Mouse (Mus musculus) stomach, embryonic 14.5 days (tissue): ENCODE results near the gene Usp35. TPM values are rescaled to one million over a fixed set of nuclear protein-coding genes. Genes with fewer than 3 reads are reported as not detected.

Experiments
- ATAC-seq: fragments of 200-750 bp; cut with Nextera tagmentation; 2 replicates; pipeline ENCODE4 v1.8.0; 2017; ENCODE audit warnings: low read depth, moderate TSS enrichment; ENCODE audit not compliant: insufficient number of reproducible peaks, insufficient read depth, low FRiP score
- H3K27ac ChIP-seq: fragments of 300-500 bp; sonication (generic); 2 replicates; pipeline ENCODE4 v1.5.1; 2014; ENCODE audit warnings: mild to moderate bottlenecking, low read length, moderate library complexity, mixed read lengths
- H3K27me3 ChIP-seq: fragments of 300-500 bp; sonication (generic); 2 replicates; pipeline ENCODE4 v1.6.1; 2014; ENCODE audit warnings: low read length, control low read depth, mixed read lengths; ENCODE audit not compliant: control insufficient read depth, insufficient read depth
- H3K36me3 ChIP-seq: fragments of 300-500 bp; sonication (generic); 2 replicates; pipeline ENCODE4 v1.6.1; 2014; ENCODE audit warnings: mild to moderate bottlenecking, control low read depth, low read length, moderate library complexity, mixed read lengths; ENCODE audit not compliant: control insufficient read depth, insufficient read depth
- H3K4me1 ChIP-seq: fragments of 300-500 bp; sonication (generic); 2 replicates; pipeline ENCODE4 v1.6.1; 2014; ENCODE audit warnings: low read length, control low read depth, mixed read lengths; ENCODE audit not compliant: control insufficient read depth, insufficient read depth
- H3K4me2 ChIP-seq: fragments of 300-500 bp; sonication (generic); replicated peaks from 2 replicates; pipeline ENCODE4 v1.6.1; 2014; ENCODE audit warnings: low read depth, low read length, control low read depth
- H3K4me3 ChIP-seq: fragments of 300-500 bp; sonication (generic); 2 replicates; pipeline ENCODE4 v1.5.1; 2014; ENCODE audit warnings: low read depth, low read length, control low read depth
- H3K9ac ChIP-seq: fragments of 300-500 bp; sonication (generic); replicated peaks from 2 replicates; pipeline ENCODE4 v1.6.1; 2014; ENCODE audit warnings: low read depth, mild to moderate bottlenecking, control low read depth, low read length, moderate library complexity, mixed read lengths
- H3K9me3 ChIP-seq: fragments of 300-500 bp; sonication (generic); 2 replicates; pipeline ENCODE4 v1.6.1; 2016; ENCODE audit warnings: low read depth, low read length, control low read depth; ENCODE audit not compliant: control insufficient read depth
- WGBS: fragments of 180-500 bp; shearing (Covaris S2); extraction: QIAGEN DNeasy Blood & Tissue Kit; methylation state at CpG from one replicate; pipeline ENCODE4 v1.1.7; 2014; 5-methylcytosine and 5-hydroxymethylcytosine counted together
- polyA plus RNA-seq: library from polyadenylated mRNA; unstranded; fragments of >200 nt; fragmentation: Nextera tagmentation; extraction: Ambion mirVana; gene quantifications from 2 replicates; pipeline ENCODE4 v1.2.1, GENCODE M21; 2014

The Usp35 gene
- polyA plus RNA-seq, 1 experiment from 2014 or later, result 3.4 TPM

DNA sequence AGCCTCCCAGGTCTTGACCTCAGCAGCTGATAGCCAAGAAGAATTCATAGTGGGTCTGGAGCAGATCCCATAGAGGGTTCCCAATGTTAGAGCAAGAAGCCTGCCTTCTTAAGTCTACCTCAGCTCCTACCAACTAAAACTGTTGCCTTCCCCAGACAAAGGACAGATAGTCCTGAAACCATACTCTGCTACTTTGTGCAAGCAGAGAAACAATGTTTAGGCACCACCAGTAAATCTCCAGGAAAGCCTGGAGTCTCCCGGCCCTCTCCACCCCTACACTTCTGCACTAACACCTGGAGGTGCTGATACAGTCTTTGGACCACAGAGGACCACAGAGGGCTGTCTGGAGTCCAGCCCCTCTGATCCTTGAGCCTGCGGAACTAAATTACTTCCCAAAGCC lies 12.8 kb upstream of the Usp35 start:
- Histone ChIP-seq H3K4me1 (peaks cover 13% of the 10 kb centered on the region; the same call in 1 of the 2 replicates), H3K9me3 (no peaks in the 10 kb centered on the region), H3K36me3 (no peaks in the 10 kb centered on the region; the same call in 1 of the 2 replicates), H3K4me2 (no peak overlapping the region), H3K27ac (no peak overlapping the region; the same call in 1 of the 2 replicates), H3K4me3 (no peak overlapping the region), H3K27me3 (no peaks in the 10 kb centered on the region), H3K9ac (no peak overlapping the region)
- no peak for ATAC-seq
- WGBS, result 88% methylated on average over 2 of the region's 2 CpGs

DNA sequence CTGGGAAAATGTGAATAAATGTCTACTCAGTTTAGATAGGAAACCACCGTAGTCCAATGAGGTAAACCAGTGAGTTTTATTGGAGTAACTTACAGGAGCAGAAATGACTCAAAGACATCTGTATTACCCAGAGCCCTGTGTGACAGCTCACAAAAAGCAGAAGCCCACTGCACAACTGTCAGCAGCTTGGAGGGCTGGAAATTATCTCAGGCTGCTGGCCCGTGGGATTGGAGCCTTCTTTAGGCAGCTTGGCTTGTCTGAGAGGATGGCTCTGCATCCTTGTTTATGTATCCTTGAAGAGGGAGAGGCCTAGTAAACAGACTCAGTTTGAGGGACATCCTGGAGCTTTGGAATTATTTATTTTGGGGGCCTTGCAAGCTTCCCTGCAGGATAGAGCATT lies 11.1 kb upstream of the Usp35 start:
- Histone ChIP-seq H3K4me2 (no peak overlapping the region), H3K9me3 (no peaks in the 10 kb centered on the region), H3K4me3 (no peak overlapping the region), H3K36me3 (no peaks in the 10 kb centered on the region; the same call in 1 of the 2 replicates), H3K27me3 (no peaks in the 10 kb centered on the region), H3K9ac (no peak overlapping the region), H3K4me1 (peaks cover 13% of the 10 kb centered on the region; the same call in 1 of the 2 replicates), H3K27ac (peak overlapping the region; percentile 73)
- peak; percentile 31; the same call in 1 of the 2 replicates for ATAC-seq
- WGBS, result 28% methylated on average over 2 of the region's 2 CpGs

DNA sequence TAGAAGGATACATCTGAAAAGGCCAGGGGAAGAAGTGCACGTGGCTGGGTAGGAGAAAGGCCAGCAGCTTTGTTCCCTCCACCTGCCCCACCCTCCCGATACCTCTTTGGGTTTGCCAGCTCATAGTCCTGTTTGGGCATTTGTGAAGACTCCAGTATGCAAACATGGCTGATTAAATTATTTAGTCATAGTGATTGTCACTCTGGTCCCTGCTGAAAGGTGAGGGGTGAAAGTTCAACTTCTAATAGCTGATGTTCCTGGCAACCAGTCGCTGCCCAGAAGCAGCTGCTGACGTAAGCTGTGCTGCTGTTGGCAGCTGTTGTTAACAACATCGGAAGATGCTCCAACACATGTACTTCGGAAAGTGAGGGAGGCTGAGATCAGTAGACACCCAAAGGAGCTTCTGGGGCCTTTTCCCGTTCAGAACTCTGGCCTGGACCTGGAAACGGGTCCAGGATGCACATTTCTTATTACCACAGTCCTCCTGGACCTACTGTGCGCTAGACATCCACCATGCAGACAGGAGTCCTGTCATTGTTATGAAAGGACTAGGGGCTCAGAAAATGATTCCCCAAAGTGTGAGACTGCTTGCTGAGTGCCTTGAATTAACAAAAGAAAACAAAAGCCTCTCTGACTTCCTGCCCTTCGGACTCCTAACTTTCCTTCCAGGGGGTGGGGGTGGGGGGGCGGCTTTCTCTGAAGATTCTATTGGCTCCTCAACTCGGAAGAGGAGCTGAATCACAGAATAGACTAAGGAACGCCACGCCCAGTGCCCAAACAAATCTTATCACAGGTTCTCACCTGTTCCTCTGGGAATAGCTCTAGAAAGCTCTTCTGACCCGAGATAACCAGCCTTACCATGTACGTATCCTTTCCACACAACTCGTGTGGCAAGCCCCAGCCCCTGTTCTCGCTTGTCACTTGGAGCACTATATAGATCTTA lies 9.4 kb upstream of the Usp35 start:
- Histone ChIP-seq H3K4me3 (no peak overlapping the region), H3K4me2 (no peak overlapping the region; the same call in 1 of the 2 replicates), H3K36me3 (no peaks in the 10 kb centered on the region), H3K27me3 (no peaks in the 10 kb centered on the region), H3K27ac (peak overlapping the region; percentile 34; the same call in 1 of the 2 replicates), H3K9ac (no peak overlapping the region), H3K9me3 (no peaks in the 10 kb centered on the region), H3K4me1 (peaks cover 13% of the 10 kb centered on the region; the same call in 1 of the 2 replicates)
- ATAC-seq, result peak; percentile 35; the same call in 1 of the 2 replicates
- WGBS, result 57% methylated on average over 18 of the region's 18 CpGs

- Histone ChIP-seq H3K4me3 (no peak overlapping the region), H3K27me3 (no peaks in the 10 kb centered on the region), H3K9ac (no peak overlapping the region), H3K36me3 (no peaks in the 10 kb centered on the region), H3K27ac (0 out of 2 replicates have a peak overlapping the region, but pooled peaks have one; percentile 34), H3K4me1 (peaks cover 8% of the 10 kb centered on the region; the same call in 1 of the 2 replicates), H3K4me2 (no peak overlapping the region), H3K9me3 (no peaks in the 10 kb centered on the region)
- WGBS, result 87% methylated on average over 7 of the region's 7 CpGs
- ATAC-seq, result no peak
Observed at GRCm38 (mm10) chr7:97339623-97340022, 7.8 kb upstream of the Usp35 start.

DNA sequence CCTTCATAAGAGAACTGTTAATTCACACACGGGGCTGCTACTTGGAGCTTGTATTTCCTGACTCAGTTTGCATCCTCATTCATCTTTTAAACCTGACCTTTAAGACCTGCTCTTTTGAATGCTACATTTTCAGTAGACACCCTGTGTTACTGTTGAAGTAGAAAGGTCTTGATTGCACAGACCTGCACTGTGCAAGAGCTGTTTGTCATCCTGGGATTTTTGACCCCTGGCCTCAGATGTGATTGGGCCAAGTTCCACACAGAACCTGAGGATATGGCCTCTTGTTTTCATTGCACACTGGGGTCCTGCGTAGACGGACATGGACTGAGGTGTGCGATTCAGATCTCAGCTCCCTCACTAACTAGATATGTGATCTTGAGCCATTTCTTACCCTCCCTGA lies 6.8 kb upstream of the Usp35 start:
- WGBS, result 71% methylated on average over 4 of the region's 4 CpGs
- Histone ChIP-seq H3K27me3 (no peaks in the 10 kb centered on the region), H3K9ac (no peak overlapping the region), H3K4me1 (peaks cover 4% of the 10 kb centered on the region; the same call in 1 of the 2 replicates), H3K4me2 (no peak overlapping the region), H3K4me3 (no peak overlapping the region), H3K36me3 (no peaks in the 10 kb centered on the region), H3K27ac (no peak overlapping the region; the same call in 1 of the 2 replicates), H3K9me3 (no peaks in the 10 kb centered on the region)
- no peak for ATAC-seq

GRCm38 (mm10) chr7:97336678-97337077 lies 4.9 kb upstream of the Usp35 start:
- no peaks in the 10 kb centered on the region for H3K9me3 ChIP-seq
- H3K9ac ChIP-seq, result no peak overlapping the region
- ATAC-seq, result no peak
- no peak overlapping the region for H3K27ac ChIP-seq
- no peak overlapping the region for H3K4me2 ChIP-seq
- no peak overlapping the region for H3K4me3 ChIP-seq
- 78% methylated on average over 1 of the region's 1 CpGs for WGBS
- H3K27me3 ChIP-seq, result no peaks in the 10 kb centered on the region
- H3K36me3 ChIP-seq, result no peaks in the 10 kb centered on the region
- peaks cover 7% of the 10 kb centered on the region; the same call in 1 of the 2 replicates for H3K4me1 ChIP-seq

DNA sequence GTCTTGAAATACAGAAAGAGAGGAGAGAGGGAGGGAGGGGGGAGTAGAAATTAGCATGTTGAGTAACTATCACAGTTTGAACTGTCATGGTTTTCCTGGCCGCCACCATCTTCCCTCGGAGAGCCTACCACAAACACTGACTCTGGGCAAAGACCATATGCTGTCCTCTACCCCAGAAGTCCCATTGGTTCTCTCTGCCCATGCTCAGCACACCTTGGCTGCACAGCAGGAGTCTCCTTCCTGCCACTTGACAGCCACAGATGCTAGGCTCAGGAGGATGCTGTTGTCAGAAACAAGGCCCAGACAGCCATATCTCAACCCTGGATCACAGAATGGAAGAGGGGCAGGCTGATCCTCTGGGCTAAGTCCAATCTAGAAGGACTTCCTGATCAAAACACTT lies 2.6 kb upstream of the Usp35 start:
- no peak overlapping the region for H3K9ac ChIP-seq
- H3K36me3 ChIP-seq, result no peaks in the 10 kb centered on the region
- H3K4me1 ChIP-seq, result peaks cover 11% of the 10 kb centered on the region; the same call in 1 of the 2 replicates
- H3K27ac ChIP-seq, result no peak overlapping the region
- WGBS, result 89% methylated on average over 2 of the region's 2 CpGs
- H3K4me2 ChIP-seq, result no peak overlapping the region
- no peaks in the 10 kb centered on the region for H3K27me3 ChIP-seq
- H3K4me3 ChIP-seq, result no peak overlapping the region
- ATAC-seq, result no peak
- H3K9me3 ChIP-seq, result no peaks in the 10 kb centered on the region

DNA sequence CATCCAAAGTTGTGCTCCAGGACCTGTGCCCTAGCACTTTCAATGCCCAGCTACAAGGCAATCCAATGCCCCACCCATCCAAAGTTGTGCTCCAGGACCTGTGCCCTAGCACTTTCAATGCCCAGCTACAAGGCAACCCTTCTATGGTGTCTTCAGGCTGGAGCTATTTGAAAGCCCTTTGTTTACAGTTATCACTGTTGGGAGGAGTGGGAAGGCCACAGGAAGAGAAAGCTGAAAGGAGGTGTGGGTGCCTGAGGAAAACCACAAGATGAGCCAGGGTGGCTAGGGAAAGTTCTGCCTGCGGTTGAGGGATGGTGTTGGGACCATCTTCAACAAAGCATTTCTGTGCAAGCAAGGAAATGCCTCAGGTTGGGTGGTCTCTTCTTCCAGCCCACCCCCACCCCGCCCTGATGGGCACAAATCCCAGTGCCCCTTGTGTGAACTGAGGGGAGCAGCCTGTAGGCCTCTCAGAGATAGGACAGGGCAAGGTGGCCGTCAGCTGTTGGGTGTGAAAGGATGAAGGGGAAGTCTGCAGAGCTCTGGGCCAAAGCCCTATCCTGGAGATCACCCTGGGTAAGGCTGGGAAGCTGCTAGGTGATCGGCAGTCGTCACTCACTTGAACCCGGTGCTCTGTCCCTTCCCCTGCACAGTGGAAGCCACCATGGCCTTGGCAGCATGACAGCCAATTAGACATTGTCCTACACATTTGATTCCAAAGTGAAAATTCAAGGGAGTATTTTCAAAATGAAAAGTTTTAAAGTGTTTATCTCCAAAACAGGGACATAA lies 1.5 kb upstream of the Usp35 start:
- H3K9ac ChIP-seq, result no peak overlapping the region

More for the DNA sequence above, 1.5 kb upstream of the Usp35 start:
- Histone ChIP-seq H3K9me3 (no peaks in the 10 kb centered on the region), H3K36me3 (no peaks in the 10 kb centered on the region), H3K4me2 (peak overlapping the region; percentile 70), H3K4me1 (peaks cover 11% of the 10 kb centered on the region; the same call in 1 of the 2 replicates), H3K27ac (no peak overlapping the region), H3K27me3 (no peaks in the 10 kb centered on the region), H3K4me3 (peak overlapping the region; percentile 80; the same call in 1 of the 2 replicates)
- 84% methylated on average over 6 of the region's 6 CpGs for WGBS
- ATAC-seq, result no peak
